Mouse (Mus musculus) spleen, adult 2 months (tissue): ENCODE measurements around the gene Psmd12. TPM values are rescaled to one million over a fixed set of nuclear protein-coding genes. Genes with fewer than 3 reads are reported as not detected.

ENCODE experiments used
- DNase-seq, 2 experiments: peaks; one replicate each; pipeline versions ENCODE4 v3.0.0 to v3.0.0-alpha.2; 2012 to 2021; ENCODE audit warnings: low spot score in 2 of 2, low read depth in 1 of 2
- H3K27ac ChIP-seq: fragments of 200-500 bp; 2 replicates; pipeline ENCODE4 v1.5.1; 2012; ENCODE audit warnings: low read length, inconsistent platforms; ENCODE audit not compliant: insufficient read depth
- H3K27me3 ChIP-seq: fragments of 200-500 bp; 2 replicates; pipeline ENCODE4 v1.6.1; 2012; ENCODE audit warnings: mild to moderate bottlenecking, moderate library complexity, low read length, inconsistent platforms; ENCODE audit not compliant: control insufficient read depth, insufficient read depth
- H3K36me3 ChIP-seq: fragments of 200-500 bp; 2 replicates; pipeline ENCODE4 v1.6.1; 2012; ENCODE audit warnings: mild to moderate bottlenecking, low read length, inconsistent platforms; ENCODE audit not compliant: control insufficient read depth, insufficient read depth
- H3K4me1 ChIP-seq: fragments of 200-500 bp; 2 replicates; pipeline ENCODE4 v1.6.1; 2011; ENCODE audit warnings: inconsistent platforms; ENCODE audit not compliant: control insufficient read depth, insufficient read depth, insufficient read length
- H3K4me3 ChIP-seq: fragments of 200-500 bp; 2 replicates; pipeline ENCODE4 v1.5.1; 2011; ENCODE audit warnings: mild to moderate bottlenecking, inconsistent platforms; ENCODE audit not compliant: insufficient read depth, insufficient read length; ENCODE audit errors: extremely low read depth
- CTCF ChIP-seq: fragments of 200-500 bp; IDR thresholded peaks from 2 replicates; pipeline ENCODE4 v1.5.1; 2011; ENCODE audit warnings: mild to moderate bottlenecking, inconsistent platforms; ENCODE audit not compliant: insufficient read depth, insufficient read length, insufficient replicate concordance; ENCODE audit errors: extremely low read depth
- POLR2A ChIP-seq: fragments of 200-500 bp; IDR thresholded peaks from 2 replicates; pipeline ENCODE4 v1.6.1; 2011; ENCODE audit warnings: low read depth, low read length, inconsistent platforms
- WGBS: fragments of 180-500 bp; shearing (Covaris S2); methylation state at CpG from one replicate; pipeline ENCODE4 v1.1.7; 2018; 5-methylcytosine and 5-hydroxymethylcytosine counted together
- polyA plus RNA-seq: library from polyadenylated mRNA; depleted of rRNA; stranded (reverse); fragments of >200 nt; gene quantifications from 2 replicates; pipeline ENCODE4 v1.2.3, GENCODE M21; 2012

The Psmd12 gene
- polyA plus RNA-seq, 1 experiment, result 5.1 TPM

- H3K36me3 ChIP-seq, result no peaks in the 10 kb centered on the region
- peaks cover 3% of the 10 kb centered on the region; the same call in 1 of the 2 replicates for H3K4me1 ChIP-seq
- no peak overlapping the region for H3K4me3 ChIP-seq
- DNase-seq, result no peak
- 67% methylated on average over 7 of the region's 7 CpGs for WGBS
- peak overlapping the region; percentile 47 for H3K27ac ChIP-seq
- no peaks in the 10 kb centered on the region for H3K27me3 ChIP-seq
- TF ChIP-seq CTCF, result no peak
Observed at GRCm38 (mm10) chr11:107458986-107459385, 20.3 kb upstream of the Psmd12 start.

DNA sequence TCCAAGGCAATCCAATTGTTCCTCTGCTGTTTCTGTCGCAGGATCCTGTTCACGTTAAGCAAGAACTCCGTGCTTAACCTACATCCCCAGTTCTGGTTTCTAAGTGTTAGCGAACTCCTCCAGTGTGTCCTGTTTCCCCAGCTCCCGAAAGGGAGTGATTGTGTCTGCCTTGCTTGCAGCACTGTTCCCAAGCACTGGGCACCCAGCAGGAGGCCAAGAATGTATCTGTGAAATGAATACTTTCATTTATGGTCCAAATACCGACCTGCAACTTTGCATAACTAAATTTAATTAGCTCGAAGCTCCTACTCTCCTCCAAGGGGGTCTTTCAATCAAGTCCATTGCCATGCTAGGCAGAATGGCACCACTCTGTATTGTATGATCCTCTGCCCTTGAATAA lies 19.5 kb upstream of the Psmd12 start:
- H3K4me3 ChIP-seq, result no peak overlapping the region
- TF ChIP-seq CTCF, result no peak
- no peak for TF ChIP-seq POLR2A
- no peaks in the 10 kb centered on the region for H3K27me3 ChIP-seq
- H3K27ac ChIP-seq, result no peak overlapping the region
- WGBS, result 93% methylated on average over 7 of the region's 7 CpGs
- no peak for DNase-seq
- H3K4me1 ChIP-seq, result peaks cover 3% of the 10 kb centered on the region; the same call in 1 of the 2 replicates
- no peaks in the 10 kb centered on the region for H3K36me3 ChIP-seq

DNA sequence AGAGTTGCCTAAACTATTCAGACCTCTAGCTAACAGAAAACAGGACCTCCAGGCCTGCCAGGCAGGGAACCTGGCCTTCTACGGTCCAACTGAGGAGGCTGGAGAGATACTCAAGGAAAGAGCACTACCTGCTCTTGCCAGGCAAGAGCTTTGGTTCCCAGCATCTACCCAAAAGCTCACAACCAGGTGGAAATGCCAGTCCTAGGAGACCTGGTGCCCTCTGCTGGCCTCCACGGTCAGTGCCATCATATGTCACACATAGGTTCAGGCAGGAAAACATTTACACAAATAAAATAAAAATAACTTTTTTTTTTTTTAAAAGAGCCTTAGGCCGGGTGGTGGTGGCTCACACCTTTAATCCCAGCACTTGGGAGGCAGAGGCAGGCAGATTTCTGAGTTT lies 16.8 kb upstream of the Psmd12 start:
- Histone ChIP-seq H3K36me3 (no peaks in the 10 kb centered on the region), H3K4me1 (peaks cover 3% of the 10 kb centered on the region; the same call in 1 of the 2 replicates), H3K27ac (no peak overlapping the region), H3K27me3 (no peaks in the 10 kb centered on the region), H3K4me3 (no peak overlapping the region)
- peak in 1 of 2 experiments; percentile 33 for DNase-seq
- TF ChIP-seq CTCF, result peak; percentile 52; the same call in 1 of the 2 replicates
- TF ChIP-seq POLR2A, result no peak
- 93% methylated on average over 3 of the region's 3 CpGs for WGBS

DNA sequence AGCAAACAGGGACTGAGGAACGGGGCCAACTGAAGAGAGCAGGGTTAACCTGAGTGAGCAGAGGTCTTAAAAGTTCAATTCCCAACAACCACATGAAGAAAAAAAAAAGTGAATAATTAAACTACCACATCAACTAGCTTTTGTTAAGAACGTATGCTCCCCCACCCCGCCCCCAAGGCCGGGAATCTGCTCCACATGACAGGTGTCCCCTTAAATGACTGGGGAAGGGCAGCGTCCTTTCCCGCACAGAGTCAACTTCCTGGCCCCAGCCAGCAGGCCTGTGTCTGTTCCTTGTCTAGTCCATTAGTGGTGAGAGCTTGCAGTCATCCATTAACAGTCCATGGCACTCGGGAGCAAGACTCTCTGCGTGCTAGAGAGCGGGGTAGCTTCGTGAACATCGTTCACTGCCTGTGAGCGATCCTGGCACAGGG lies 16.0 kb upstream of the Psmd12 start:
- Histone ChIP-seq H3K36me3 (no peaks in the 10 kb centered on the region), H3K4me3 (no peak overlapping the region), H3K27me3 (no peaks in the 10 kb centered on the region), H3K4me1 (peaks cover under 1% of the 10 kb centered on the region; the same call in 1 of the 2 replicates), H3K27ac (peak overlapping the region; percentile 17; the same call in 1 of the 2 replicates)
- TF ChIP-seq POLR2A, result no peak
- no peak for TF ChIP-seq CTCF
- DNase-seq, result no peak
- WGBS, result 88% methylated on average over 12 of the region's 12 CpGs

DNA sequence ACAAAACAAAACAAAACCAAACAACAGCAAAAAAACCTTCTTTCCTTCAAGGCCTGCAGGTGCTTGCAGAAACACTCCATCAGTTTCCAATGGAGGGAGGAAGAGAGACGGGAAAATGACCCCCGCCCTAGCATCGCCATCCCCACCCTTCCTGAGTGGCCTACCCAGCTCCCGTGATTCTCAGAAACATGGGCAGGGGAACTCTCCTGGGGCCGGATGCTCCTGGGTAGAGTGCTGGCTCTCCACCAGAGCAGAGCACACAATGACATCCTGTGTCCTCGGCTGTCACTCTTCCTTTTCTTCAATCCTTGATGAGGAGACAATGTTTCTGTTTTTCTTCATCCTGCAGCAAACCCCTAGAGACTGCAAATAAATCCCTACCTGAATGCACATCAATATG lies 15.1 kb upstream of the Psmd12 start:
- H3K36me3 ChIP-seq, result no peaks in the 10 kb centered on the region
- no peak overlapping the region for H3K4me3 ChIP-seq
- no peak for DNase-seq
- peaks cover 6% of the 10 kb centered on the region; the same call in 1 of the 2 replicates for H3K4me1 ChIP-seq
- no peak overlapping the region for H3K27ac ChIP-seq
- WGBS, result 41% methylated on average over 6 of the region's 6 CpGs
- TF ChIP-seq CTCF, result no peak
- no peak for TF ChIP-seq POLR2A
- no peaks in the 10 kb centered on the region for H3K27me3 ChIP-seq

DNA sequence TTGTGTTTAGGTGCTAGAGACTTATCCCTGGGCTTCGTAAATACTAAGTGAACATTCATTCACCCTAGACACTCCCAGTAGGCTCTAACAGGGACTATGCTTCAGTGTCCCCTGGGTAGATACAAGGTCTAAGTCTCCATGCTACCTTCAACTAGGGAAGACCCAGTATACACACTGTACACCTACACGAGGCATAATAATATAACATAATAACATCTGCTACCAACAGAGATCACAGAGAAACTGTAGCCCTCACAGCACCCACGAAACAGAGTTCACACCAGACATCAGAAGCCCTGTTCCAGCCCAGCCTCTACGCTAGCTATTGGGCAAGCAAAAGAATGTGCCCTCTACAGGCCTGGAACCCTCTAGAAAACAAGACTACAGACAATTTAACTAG lies 14.2 kb upstream of the Psmd12 start:
- WGBS, result 83% methylated on average over 4 of the region's 4 CpGs
- no peak for DNase-seq
- Histone ChIP-seq H3K27me3 (no peaks in the 10 kb centered on the region), H3K27ac (no peak overlapping the region), H3K4me1 (peaks cover 6% of the 10 kb centered on the region; the same call in 1 of the 2 replicates), H3K4me3 (no peak overlapping the region), H3K36me3 (no peaks in the 10 kb centered on the region)
- TF ChIP-seq CTCF, result no peak

GRCm38 (mm10) chr11:107465969-107466368 lies 13.3 kb upstream of the Psmd12 start:
- no peak for DNase-seq
- Histone ChIP-seq H3K36me3 (no peaks in the 10 kb centered on the region), H3K4me1 (peaks cover 6% of the 10 kb centered on the region; the same call in 1 of the 2 replicates), H3K4me3 (no peak overlapping the region), H3K27me3 (no peaks in the 10 kb centered on the region), H3K27ac (no peak overlapping the region)
- TF ChIP-seq POLR2A (no peak), CTCF (no peak)
- WGBS, result 37% methylated on average over 1 of the region's 1 CpGs
